Mouse (Mus musculus): ENCODE measurements around the gene Insm2. TPM values are rescaled to one million over a fixed set of nuclear protein-coding genes. Genes with fewer than 3 reads are reported as not detected.

The Insm2 gene
- not detected for polyA plus RNA-seq (2014; fragmentation: Illumina TruSeq; extraction: RNeasy Lipid Tissue Mini Kit (QIAGEN cat#74804))

DNA sequence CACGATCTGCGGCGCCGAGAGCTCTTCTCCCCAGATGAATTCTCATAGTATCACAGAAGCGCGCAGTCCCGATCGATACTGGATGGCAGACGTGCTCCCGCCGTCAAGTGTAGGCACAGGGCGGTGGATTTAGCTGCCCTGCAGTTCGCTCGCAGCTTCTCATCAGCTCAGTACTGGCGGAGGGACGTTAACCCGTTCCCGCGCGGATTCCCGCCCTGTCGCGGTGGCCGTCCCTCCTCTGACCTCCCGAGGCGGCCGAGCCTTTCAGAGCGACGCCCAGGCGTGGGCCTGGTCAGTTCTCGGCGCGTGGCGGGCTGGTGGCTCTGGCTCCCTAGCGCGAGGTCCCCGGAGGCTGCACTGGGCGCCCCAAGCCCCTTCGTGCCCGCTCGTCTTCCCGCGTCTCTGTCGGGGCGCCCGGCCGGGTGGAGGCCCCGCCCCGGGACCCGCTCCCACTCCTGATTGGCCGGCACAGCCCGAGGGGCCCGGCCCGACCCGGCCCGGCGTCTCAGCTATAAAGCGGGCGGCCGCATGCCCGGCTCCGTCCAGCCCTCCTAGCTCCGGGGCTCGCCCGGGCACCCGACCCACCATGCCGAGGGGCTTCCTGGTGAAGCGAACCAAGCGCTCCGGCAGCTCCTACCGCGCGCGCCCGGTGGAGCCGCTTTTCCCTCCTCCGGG is at the start of gene Insm2:
Gene Insm2, plus strand, starts transcription at position 541 of the 675 bp plus-strand sequence.

DNA sequence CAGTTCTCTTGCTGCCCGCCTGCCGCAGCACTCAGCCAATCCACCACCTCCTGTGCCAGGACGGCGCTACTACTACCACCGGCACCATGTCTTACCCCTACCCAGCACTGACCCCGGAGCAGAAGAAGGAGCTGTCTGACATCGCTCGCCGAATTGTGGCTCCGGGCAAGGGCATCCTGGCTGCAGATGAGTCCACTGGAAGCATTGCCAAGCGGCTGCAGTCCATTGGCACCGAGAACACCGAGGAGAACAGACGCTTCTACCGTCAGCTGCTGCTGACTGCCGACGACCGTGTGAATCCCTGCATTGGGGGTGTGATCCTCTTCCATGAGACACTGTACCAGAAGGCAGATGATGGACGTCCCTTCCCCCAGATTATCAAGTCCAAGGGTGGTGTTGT is 34.0 kb upstream of the Insm2 start, which contains the start of gene Aldoart2:
Gene Aldoart2, plus strand, starts transcription at position 34 of the 400 bp plus-strand sequence.

Other genes with a start within 250 kb of the Insm2 start
- gene Psma6, start 215.2 kb upstream of the Insm2 start, polyA plus RNA-seq (2014; fragmentation: Illumina TruSeq; extraction: RNeasy Lipid Tissue Mini Kit (QIAGEN cat#74804)) = 353 TPM
- 36.7 TPM for gene Nfkbia, start 106.8 kb upstream of the Insm2 start, polyA plus RNA-seq (2014; fragmentation: Illumina TruSeq; extraction: RNeasy Lipid Tissue Mini Kit (QIAGEN cat#74804))
- gene Aldoart2, start 34.2 kb upstream of the Insm2 start, polyA plus RNA-seq (2014; fragmentation: Illumina TruSeq; extraction: RNeasy Lipid Tissue Mini Kit (QIAGEN cat#74804)) = not detected
- 101 TPM for gene Ralgapa1, start 221.7 kb downstream of the Insm2 start, polyA plus RNA-seq (2014; fragmentation: Illumina TruSeq; extraction: RNeasy Lipid Tissue Mini Kit (QIAGEN cat#74804))
- gene Brms1l, start 236.9 kb downstream of the Insm2 start, polyA plus RNA-seq (2014; fragmentation: Illumina TruSeq; extraction: RNeasy Lipid Tissue Mini Kit (QIAGEN cat#74804)) = 74.3 TPM